Mouse (Mus musculus) cerebellum, postnatal 4 days (tissue): ENCODE measurements around the gene Ap3b2.
"Not testable (repeated sequence)": the region's sequence is repeated elsewhere in the genome, so short reads cannot be mapped to it uniquely, and the experiment has no call there.

ENCODE experiments used
- DNase-seq, 2 experiments: peaks; one replicate each; pipeline ENCODE4 v3.0.0; 2022; ENCODE audit warnings: low spot score in 2 of 2, mixed read lengths in 1 of 2

Gene Ap3b2

DNA sequence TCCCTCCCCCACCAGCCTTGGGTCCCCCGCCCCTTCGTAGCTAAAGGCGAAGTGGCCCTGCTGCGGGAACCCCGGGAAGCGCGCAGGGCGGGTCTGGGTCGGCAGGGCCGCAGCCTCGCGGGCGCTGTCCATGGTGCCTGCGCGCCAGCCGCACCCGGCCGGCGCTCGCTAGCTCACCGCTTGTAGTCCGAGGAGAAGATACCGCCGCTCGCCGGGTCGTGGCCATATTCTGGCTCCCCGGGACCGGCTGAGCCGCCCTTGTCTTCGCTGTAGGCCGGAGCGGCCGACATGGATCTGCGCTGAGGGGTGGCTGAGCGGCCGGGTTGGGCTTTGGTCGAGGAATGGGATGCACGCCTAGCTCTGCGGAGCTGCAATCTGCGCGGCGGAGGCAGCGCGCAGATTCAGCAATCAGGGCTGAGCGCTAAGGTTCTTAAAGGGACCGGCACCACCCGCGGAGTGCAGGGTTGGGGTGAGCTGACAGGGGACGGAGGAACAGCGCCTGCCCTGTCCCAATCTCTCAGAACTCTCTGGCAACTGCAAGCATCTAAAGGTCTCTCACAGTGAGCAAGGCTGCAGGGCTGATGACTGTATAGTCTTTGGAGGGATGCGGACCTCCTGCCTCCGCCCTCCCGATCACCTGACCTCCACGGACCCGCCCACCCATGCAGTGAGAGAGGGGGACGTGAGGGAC lies at the start of gene Ap3b2:
TSS of gene Ap3b2 (minus strand) at position 595 of the 691 bp plus-strand sequence.
- peak; percentile 32 to 68 for DNase-seq

GRCm38 (mm10) chr7:81542934-81543333 lies 49.2 kb upstream of the Ap3b2 start:
- DNase-seq, result no peak

- DNase-seq, result peak; percentile 38 to 76
Observed at GRCm38 (mm10) chr7:81541924-81542524, 48.3 kb upstream of the Ap3b2 start.

DNA sequence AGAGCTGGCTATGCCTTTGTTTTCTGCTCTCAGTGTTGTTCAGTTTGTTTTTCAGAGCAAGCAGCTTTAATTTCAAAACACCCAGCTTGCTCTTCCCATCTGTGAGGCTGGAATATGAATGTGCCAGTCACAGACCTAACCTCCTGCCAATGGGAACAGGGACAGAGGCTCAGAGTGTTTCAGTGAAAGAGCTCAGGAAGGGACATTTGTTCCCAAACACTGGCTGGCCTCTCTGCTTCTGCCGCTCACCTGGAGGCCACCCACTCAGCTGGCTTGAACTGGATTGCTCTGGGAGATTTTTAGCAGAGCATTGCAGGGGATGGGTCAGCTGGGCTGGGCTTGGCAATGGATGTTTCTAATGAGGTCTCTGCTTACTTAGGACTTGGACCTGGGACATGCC lies 47.3 kb upstream of the Ap3b2 start:
- DNase-seq, result no peak

GRCm38 (mm10) chr7:81539565-81539964 lies 45.8 kb upstream of the Ap3b2 start:
- no peak for DNase-seq

DNA sequence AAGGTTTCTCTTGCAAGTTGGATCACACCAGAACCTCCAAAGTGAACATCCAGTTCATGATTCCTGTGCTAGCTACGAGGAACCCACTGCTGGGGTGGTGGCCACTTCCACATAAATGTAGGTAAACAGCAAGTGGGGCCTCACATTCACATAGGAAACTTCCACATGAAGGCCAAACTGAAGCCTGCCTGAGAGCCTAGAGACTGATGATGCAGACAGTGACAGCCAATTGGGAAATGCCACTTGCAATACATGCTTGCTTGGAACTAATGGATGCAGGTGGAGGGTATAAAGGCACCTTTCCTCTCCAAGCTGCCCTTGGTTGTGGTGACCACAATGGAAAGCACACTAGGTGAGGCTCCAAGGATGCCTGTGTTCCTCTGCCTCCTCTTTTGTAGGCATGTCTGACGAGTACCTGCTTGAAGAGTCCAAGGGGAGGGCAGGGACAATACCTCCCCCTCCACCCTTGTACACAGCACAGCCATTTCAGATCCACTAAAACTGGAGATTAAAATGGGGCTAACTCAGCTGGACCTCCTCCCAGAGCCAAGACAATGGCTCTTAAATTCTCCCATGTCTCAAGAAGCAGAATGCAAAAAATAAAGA lies 44.4 kb upstream of the Ap3b2 start:
- DNase-seq, result peak in 1 of 2 experiments; percentile 8

DNA sequence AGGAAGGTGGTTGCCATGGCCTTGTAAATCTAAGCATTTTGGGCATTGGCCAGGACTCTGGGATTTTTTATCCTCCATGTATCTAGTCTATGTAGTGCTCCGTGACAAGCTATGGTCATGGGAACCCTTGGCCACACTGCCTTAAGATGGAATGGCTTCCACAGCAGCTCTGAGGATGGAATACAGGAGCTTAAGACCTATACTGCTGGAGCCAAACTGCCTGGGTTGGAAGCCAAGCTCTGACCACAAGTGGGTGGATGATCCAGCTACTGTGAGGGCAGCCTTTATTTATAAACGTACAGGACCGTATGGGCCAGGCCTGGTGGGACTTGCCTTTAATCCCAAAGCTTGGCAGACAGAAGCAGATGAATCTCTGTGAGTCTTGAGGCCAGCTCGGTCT lies 42.8 kb upstream of the Ap3b2 start:
- DNase-seq, result no peak

- DNase-seq, result no peak
Observed at GRCm38 (mm10) chr7:81531462-81531861, 37.7 kb upstream of the Ap3b2 start.

GRCm38 (mm10) chr7:81528918-81529317 lies 35.2 kb upstream of the Ap3b2 start:
- DNase-seq, result no peak

GRCm38 (mm10) chr7:81523663-81524017 lies 29.9 kb upstream of the Ap3b2 start:
- DNase-seq, result no peak

- DNase-seq, result peak; percentile 72 to 87
Observed at GRCm38 (mm10) chr7:81523008-81523662, 29.4 kb upstream of the Ap3b2 start.

- DNase-seq, result no peak
Observed at GRCm38 (mm10) chr7:81516154-81517030, 22.7 kb upstream of the Ap3b2 start.

DNA sequence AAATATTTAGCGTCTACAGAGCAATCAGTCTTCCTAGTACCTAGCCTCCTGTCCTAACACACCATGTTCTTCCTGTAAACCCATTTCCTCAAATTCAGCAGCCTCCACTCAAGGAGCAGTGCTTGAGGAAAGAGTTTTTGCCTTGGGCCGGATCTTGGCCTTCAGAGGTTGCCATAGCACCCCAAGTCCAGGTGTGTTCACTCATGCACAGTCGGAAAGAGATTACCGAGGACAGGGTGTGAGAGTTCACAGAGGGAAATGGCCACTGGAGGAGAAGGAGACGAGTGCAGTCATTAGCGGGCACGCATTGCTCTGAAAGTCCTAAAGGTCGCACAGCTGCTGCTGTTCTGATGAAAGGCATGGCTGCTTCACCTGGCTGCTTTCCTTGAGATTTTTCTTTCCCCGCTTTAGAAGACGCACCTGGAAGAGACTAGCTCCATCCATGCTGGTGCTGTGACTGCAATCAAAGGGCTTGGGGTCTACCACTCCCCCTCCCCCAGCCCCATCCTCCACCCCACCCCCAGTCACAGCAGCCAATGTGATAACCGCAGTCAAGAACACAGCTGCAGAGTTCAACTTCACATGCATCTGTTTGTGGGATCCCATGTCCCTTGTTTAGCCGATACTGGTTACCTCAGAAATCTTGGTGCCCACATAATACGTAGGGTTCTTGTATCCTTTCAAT lies 21.3 kb upstream of the Ap3b2 start:
- no peak for DNase-seq

GRCm38 (mm10) chr7:81501050-81501449 lies 7.3 kb upstream of the Ap3b2 start:
- no peak for DNase-seq

DNA sequence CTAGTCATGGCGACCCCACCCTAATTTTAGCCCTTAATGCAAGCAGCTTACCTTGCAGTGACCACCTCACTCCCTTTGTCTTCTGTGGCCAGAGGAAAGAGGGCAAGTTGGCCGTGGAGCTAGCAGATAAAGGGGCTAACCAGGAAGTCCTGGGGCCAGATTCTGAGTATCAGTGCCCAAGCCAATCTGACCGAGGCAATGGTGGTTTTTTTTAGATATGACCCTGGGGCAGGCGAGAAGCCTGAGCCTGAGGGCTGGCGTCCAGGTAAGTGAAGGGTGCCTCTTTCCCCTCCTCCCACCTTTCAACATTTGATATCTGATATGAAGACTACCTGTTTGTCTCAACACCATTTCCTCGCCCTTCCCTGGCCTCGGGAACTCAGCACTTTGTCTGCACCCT lies 4.5 kb upstream of the Ap3b2 start, which contains the start of gene BC048679:
TSS of gene BC048679 (minus strand) at position 101 of the 400 bp plus-strand sequence.
- no peak for DNase-seq

- no peak for DNase-seq
Observed at GRCm38 (mm10) chr7:81497171-81497570, 3.4 kb upstream of the Ap3b2 start.

DNA sequence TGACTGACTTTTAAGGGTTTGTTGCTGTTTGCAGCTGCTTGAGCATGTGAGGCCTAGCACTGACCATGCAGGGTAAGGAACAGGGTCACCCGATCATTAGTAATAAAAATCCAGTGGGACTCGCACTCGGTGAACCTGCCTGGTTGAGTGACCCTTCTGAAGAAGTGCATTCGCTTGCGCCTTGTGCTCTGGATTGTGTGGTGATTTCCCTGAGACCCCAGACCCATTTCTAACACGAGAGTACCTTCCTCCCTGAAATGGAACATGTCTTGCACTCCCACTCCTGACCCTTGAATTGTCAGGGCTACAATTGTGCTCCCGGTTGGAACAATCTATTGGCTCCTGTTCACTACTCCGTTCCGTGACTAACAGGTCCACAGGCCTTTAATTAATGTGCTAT lies 1.1 kb downstream of the Ap3b2 start:
- DNase-seq, result no peak

DNA sequence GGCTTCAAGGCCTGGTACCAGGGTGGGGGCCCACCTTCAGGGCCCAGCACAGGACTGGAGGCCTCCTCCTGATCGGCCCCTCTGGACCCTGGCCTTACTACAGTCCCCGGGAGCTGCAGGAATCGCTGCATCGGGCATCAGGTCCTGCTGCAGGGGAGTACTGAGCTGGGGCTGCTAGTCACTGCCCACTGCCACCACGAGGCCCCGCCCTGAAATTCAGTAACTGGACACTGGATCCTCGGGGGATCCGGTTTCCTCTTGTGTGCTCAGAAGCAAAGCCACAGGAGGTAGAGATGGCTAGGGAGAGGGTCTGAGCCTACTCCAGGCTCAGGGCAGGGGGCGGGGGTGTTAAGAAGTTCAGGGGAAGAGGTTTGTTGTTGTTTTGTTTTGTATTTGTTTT lies 4.1 kb downstream of the Ap3b2 start:
- no peak for DNase-seq

DNA sequence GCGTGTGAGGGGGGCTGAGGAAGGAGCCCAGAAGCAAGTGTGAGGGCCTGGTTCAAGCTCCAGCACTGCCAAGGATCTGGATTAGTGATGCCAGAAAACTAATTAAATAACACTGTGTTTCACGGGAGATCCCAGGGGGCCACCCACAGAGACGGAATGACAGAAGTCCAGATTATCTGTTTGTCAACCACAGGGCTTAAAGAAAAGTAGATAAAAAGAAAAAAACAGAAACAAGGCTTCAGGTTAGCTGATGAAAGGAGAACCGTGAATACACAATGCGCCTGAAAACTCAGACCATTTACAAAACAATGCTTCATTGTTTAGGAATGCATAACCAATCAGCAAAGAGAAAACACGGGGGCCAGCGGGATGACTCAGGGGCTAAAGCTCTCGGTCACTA lies 12.9 kb downstream of the Ap3b2 start:
- DNase-seq, result no peak

DNA sequence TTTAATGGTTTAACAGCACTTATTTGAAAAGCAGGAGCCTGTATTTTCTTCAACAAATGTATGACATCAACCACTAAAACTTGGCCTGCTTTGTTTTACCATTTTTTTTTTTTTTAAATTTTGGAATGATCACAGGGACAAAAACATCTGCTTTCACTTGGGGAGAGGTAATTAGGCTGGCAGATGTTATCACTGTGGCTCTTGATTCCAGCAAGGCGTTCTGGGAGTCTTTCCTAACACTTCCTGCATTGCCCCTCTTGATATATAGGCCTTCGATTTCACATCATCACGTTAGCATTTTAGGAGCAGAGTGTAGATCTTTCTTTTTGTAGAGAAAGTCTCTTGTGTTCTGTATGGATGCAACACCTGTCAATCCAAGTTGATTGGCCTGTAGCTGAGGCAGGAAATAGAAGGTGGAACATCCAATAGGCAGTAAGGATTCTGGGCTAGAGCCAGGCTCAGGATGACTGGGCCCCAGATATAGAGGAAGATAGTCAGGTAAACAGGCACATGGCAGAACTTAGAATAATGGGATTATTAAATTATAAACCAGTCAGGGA lies 14.1 kb downstream of the Ap3b2 start:
- no peak for DNase-seq

DNA sequence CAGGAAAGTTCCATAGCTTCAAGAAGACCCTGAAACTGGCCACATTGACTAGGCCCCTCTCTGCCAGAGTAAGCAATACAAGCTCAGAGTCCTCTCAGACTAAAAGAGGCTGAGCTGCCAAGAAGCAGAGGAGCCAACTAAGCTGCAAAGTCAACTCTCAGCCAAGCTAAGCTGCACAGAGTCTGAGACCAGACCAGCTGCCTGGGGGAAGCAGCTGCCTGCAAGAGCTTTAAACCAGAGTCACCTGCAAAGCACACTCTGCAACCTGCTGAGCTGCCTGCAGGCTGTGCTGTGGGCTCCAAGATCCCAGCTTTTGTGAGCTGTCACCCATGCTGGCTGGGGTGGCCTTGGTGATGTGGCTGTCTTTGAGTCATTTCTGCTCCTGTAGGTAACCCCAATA lies 15.5 kb downstream of the Ap3b2 start:
- not testable (repeated sequence) for DNase-seq
